Comparison of ENCODE assay signal across 8 mouse cellular contexts in genomic region chr8:57510791-57511315, GRCm38 (mm10). TPM values are rescaled to one million over a fixed set of nuclear protein-coding genes. Genes with fewer than 3 reads are reported as not detected.
DNase-seq lines count a peak whose midpoint lies in the region; ATAC-seq and TF ChIP-seq lines count a peak whose summit lies in the region.

No protein-coding gene starts in this region.

- 2% methylated on average over 31 of the region's 31 CpGs for WGBS in heart, embryonic 13.5 days
- under 1% methylated on average over 31 of the region's 31 CpGs for WGBS in bone marrow, adult 2 months
- WGBS in hindbrain, embryonic 14.5 days, result 2% methylated on average over 31 of the region's 31 CpGs
- 2% methylated on average over 31 of the region's 31 CpGs for WGBS in midbrain, embryonic 12.5 days

- peak overlapping the region; percentile 96 for H3K4me3 ChIP-seq in heart, embryonic 13.5 days
- H3K4me3 ChIP-seq in bone marrow, adult 2 months (replicated peaks; ENCODE audit: control insufficient read depth, low read depth, low read length), result peak overlapping the region; percentile 85
- peak overlapping the region; percentile 90 for H3K4me3 ChIP-seq in hindbrain, embryonic 14.5 days (replicated peaks; ENCODE audit: low read length)
- H3K4me3 ChIP-seq in midbrain, embryonic 12.5 days, result peak overlapping the region; percentile 85

- intact Hi-C loops in heart, postnatal 25 days (cut with DNase I), result loop anchor here (2.0 to 5.0 kb wide), 2 partner anchors 22 to 79 kb away; no protein-coding TSS in a partner anchor

- H3K9ac ChIP-seq in heart, embryonic 13.5 days, result peak overlapping the region; percentile 95
- peak overlapping the region; percentile 63 for H3K9ac ChIP-seq in hindbrain, embryonic 14.5 days
- peak overlapping the region; percentile 64 for H3K9ac ChIP-seq in midbrain, embryonic 12.5 days (replicated peaks)

- TF ChIP-seq CTCF in bone marrow, adult 2 months (IDR thresholded peaks at IDR 0.05; ENCODE audit: control insufficient read depth, insufficient read depth, low read length), result no peak

- H3K36me3 ChIP-seq in heart, embryonic 13.5 days, result peaks cover 22% of the 10 kb centered on the region
- peaks cover 3% of the 10 kb centered on the region; the same call in 1 of the 2 replicates for H3K36me3 ChIP-seq in hindbrain, embryonic 14.5 days (replicated peaks; ENCODE audit: control insufficient read depth, insufficient read depth)
- peaks cover 8% of the 10 kb centered on the region; the same call in 1 of the 2 replicates for H3K36me3 ChIP-seq in midbrain, embryonic 12.5 days

- ATAC-seq in heart, embryonic 13.5 days (ENCODE audit: extremely low read depth, insufficient number of reproducible peaks, low FRiP score, low TSS enrichment), result no peak
- ATAC-seq in hindbrain, embryonic 14.5 days (ENCODE audit: low FRiP score), result no peak; the same call in 1 of the 2 replicates
- no peak for ATAC-seq in midbrain, embryonic 12.5 days (ENCODE audit: low FRiP score, low read depth)
- ATAC-seq in CD4-positive, CD25-positive, alpha-beta regulatory T cell, adult 4 months, result no peak

- H3K27me3 ChIP-seq in heart, embryonic 13.5 days (replicated peaks), result no peaks in the 10 kb centered on the region
- no peaks in the 10 kb centered on the region for H3K27me3 ChIP-seq in hindbrain, embryonic 14.5 days (ENCODE audit: control insufficient read depth, insufficient read depth, low read length)
- no peaks in the 10 kb centered on the region for H3K27me3 ChIP-seq in midbrain, embryonic 12.5 days

- H3K27ac ChIP-seq in heart, embryonic 13.5 days (replicated peaks), result peak overlapping the region; percentile 93
- H3K27ac ChIP-seq in bone marrow, adult 2 months (ENCODE audit: control insufficient read depth, insufficient read depth, low read depth, low read length, poor library complexity), result peak overlapping the region; percentile 100
- H3K27ac ChIP-seq in hindbrain, embryonic 14.5 days, result no peak overlapping the region
- H3K27ac ChIP-seq in midbrain, embryonic 12.5 days (replicated peaks), result peak overlapping the region; percentile 81

- DNase-seq in heart, postnatal 25 days (ENCODE audit: low spot score), result no peak
- no peak for DNase-seq in hindbrain, embryonic 14.5 days (ENCODE audit: low spot score)
- DNase-seq in frontal cortex, postnatal 25 days (ENCODE audit: low spot score in 2 of 2), result no peak
- DNase-seq in kidney, postnatal 10 days, result no peak

- no peaks in the 10 kb centered on the region for H3K9me3 ChIP-seq in heart, embryonic 13.5 days
- no peaks in the 10 kb centered on the region for H3K9me3 ChIP-seq in hindbrain, embryonic 14.5 days (ENCODE audit: control insufficient read depth, low read length)
- H3K9me3 ChIP-seq in midbrain, embryonic 12.5 days, result no peaks in the 10 kb centered on the region

- peak overlapping the region; percentile 97 for H3K4me2 ChIP-seq in heart, embryonic 13.5 days
- H3K4me2 ChIP-seq in hindbrain, embryonic 14.5 days (replicated peaks), result peak overlapping the region; percentile 96
- peak overlapping the region; percentile 86 for H3K4me2 ChIP-seq in midbrain, embryonic 12.5 days (replicated peaks)

- no peak for TF ChIP-seq POLR2A in bone marrow, adult 2 months (IDR thresholded peaks at IDR 0.05; ENCODE audit: borderline replicate concordance, control insufficient read depth, low read depth, low read length)

- peaks cover 18% of the 10 kb centered on the region for H3K4me1 ChIP-seq in heart, embryonic 13.5 days
- peaks cover 3% of the 10 kb centered on the region; the same call in 1 of the 2 replicates for H3K4me1 ChIP-seq in bone marrow, adult 2 months (ENCODE audit: control insufficient read depth, insufficient read depth, low read length)
- 0 out of 2 replicates have a peak, but pooled peaks cover 5% of the 10 kb centered on the region for H3K4me1 ChIP-seq in hindbrain, embryonic 14.5 days (replicated peaks; ENCODE audit: control insufficient read depth, insufficient read depth, low read length)
- H3K4me1 ChIP-seq in midbrain, embryonic 12.5 days, result peaks cover 11% of the 10 kb centered on the region

RNA-seq across cellular contexts. Expression of gene Hmgb2, which starts 0.9 kb away (rescaled TPM):
- polyA plus RNA-seq in heart, embryonic 13.5 days (2015; fragmentation: Nextera tagmentation; extraction: Ambion mirVana), result 221 and 261 TPM in 2 replicates
- total RNA-seq in heart, postnatal 25 days (2021), result 10 to 100 TPM; 18.2 to 19.2 TPM
- polyA plus RNA-seq in bone marrow, adult 2 months (2011; ENCODE audit: insufficient read depth, insufficient read length, low replicate concordance, missing spikeins), result 328 and 348 TPM in 2 replicates
- polyA plus RNA-seq in hindbrain, embryonic 14.5 days (2014; fragmentation: Nextera tagmentation; extraction: Ambion mirVana), result 58.4 and 60.7 TPM in 2 replicates
- polyA plus RNA-seq in midbrain, embryonic 12.5 days (2016; fragmentation: Nextera tagmentation; extraction: Ambion mirVana), result 531 and 557 TPM in 2 replicates
- polyA plus RNA-seq in CD4-positive, CD25-positive, alpha-beta regulatory T cell, adult 4 months (2017; shearing (Covaris generic)), result 100 to 1,000 TPM; 214 to 242 TPM

RNA-seq across cellular contexts. Expression of gene Sap30, which starts 23.2 kb away (rescaled TPM):
- polyA plus RNA-seq in heart, embryonic 13.5 days (2015; fragmentation: Nextera tagmentation; extraction: Ambion mirVana), result 45.8 and 47.5 TPM in 2 replicates
- 10 to 100 TPM; 13.9 to 16.1 TPM for total RNA-seq in heart, postnatal 25 days (2021)
- 11.7 and 26.8 TPM in 2 replicates for polyA plus RNA-seq in bone marrow, adult 2 months (2011; ENCODE audit: insufficient read depth, insufficient read length, low replicate concordance, missing spikeins)
- polyA plus RNA-seq in hindbrain, embryonic 14.5 days (2014; fragmentation: Nextera tagmentation; extraction: Ambion mirVana), result 29.9 and 35.4 TPM in 2 replicates
- 115 and 116 TPM in 2 replicates for polyA plus RNA-seq in midbrain, embryonic 12.5 days (2016; fragmentation: Nextera tagmentation; extraction: Ambion mirVana)
- polyA plus RNA-seq in CD4-positive, CD25-positive, alpha-beta regulatory T cell, adult 4 months (2017; shearing (Covaris generic)), result under 1 TPM in 1 of 2 experiments, not detected in 1; 0.36 TPM

RNA-seq across cellular contexts. Expression of gene Scrg1, which starts 55.1 kb away (rescaled TPM):
- 1.3 and 1.4 TPM in 2 replicates for polyA plus RNA-seq in heart, embryonic 13.5 days (2015; fragmentation: Nextera tagmentation; extraction: Ambion mirVana)
- not detected for total RNA-seq in heart, postnatal 25 days (2021)
- 18.1 and 51.0 TPM in 2 replicates for polyA plus RNA-seq in bone marrow, adult 2 months (2011; ENCODE audit: insufficient read depth, insufficient read length, low replicate concordance, missing spikeins)
- polyA plus RNA-seq in hindbrain, embryonic 14.5 days (2014; fragmentation: Nextera tagmentation; extraction: Ambion mirVana), result 8.9 and 10.2 TPM in 2 replicates
- polyA plus RNA-seq in midbrain, embryonic 12.5 days (2016; fragmentation: Nextera tagmentation; extraction: Ambion mirVana), result 0.69 TPM in 1 of 2 replicates, not detected in the other
- polyA plus RNA-seq in CD4-positive, CD25-positive, alpha-beta regulatory T cell, adult 4 months (2017; shearing (Covaris generic)), result not detected
